Mouse (Mus musculus) hindbrain, embryonic 12.5 days (tissue): ENCODE measurements around the gene Wwox. TPM values are rescaled to one million over a fixed set of nuclear protein-coding genes. Genes with fewer than 3 reads are reported as not detected.
A peak's percentile ranks its signal among the peaks of the same experiment; 100 is the strongest.

Source experiments
- ATAC-seq: fragments of 200-750 bp; cut with Nextera tagmentation; 2 replicates; pipeline ENCODE4 v1.8.0; 2017; ENCODE audit warnings: moderate TSS enrichment; ENCODE audit not compliant: low FRiP score
- H3K27ac ChIP-seq: fragments of 300-500 bp; sonication (generic); 2 replicates; pipeline ENCODE4 v1.5.1; 2016; ENCODE audit warnings: mild to moderate bottlenecking
- H3K27me3 ChIP-seq: fragments of 300-500 bp; sonication (generic); 2 replicates; pipeline ENCODE4 v1.6.1; 2016; ENCODE audit warnings: mild to moderate bottlenecking
- H3K36me3 ChIP-seq: fragments of 300-500 bp; sonication (generic); 2 replicates; pipeline ENCODE4 v1.6.1; 2016; ENCODE audit warnings: mild to moderate bottlenecking
- H3K4me1 ChIP-seq: fragments of 300-500 bp; sonication (generic); 2 replicates; pipeline ENCODE4 v1.6.1; 2016
- H3K4me2 ChIP-seq: fragments of 300-500 bp; sonication (generic); replicated peaks from 2 replicates; pipeline ENCODE4 v1.6.1; 2016; ENCODE audit warnings: mild to moderate bottlenecking
- H3K4me3 ChIP-seq: fragments of 300-500 bp; sonication (generic); 2 replicates; pipeline ENCODE4 v1.5.1; 2016; ENCODE audit warnings: mild to moderate bottlenecking
- H3K9ac ChIP-seq: fragments of 300-500 bp; sonication (generic); 2 replicates; pipeline ENCODE4 v1.6.1; 2016; ENCODE audit warnings: mild to moderate bottlenecking, moderate library complexity
- H3K9me3 ChIP-seq: fragments of 300-500 bp; sonication (generic); replicated peaks from 2 replicates; pipeline ENCODE4 v1.6.1; 2016; ENCODE audit warnings: mild to moderate bottlenecking
- WGBS: fragments of 180-500 bp; shearing (Covaris S2); methylation state at CpG from one replicate; pipeline ENCODE4 v1.1.7; 2016; 5-methylcytosine and 5-hydroxymethylcytosine counted together
- polyA plus RNA-seq: library from polyadenylated mRNA; unstranded; fragments of >200 nt; fragmentation: Nextera tagmentation; extraction: Ambion mirVana; gene quantifications from 2 replicates; pipeline ENCODE4 v1.2.1, GENCODE M21; 2016

The Wwox gene
- polyA plus RNA-seq, 1 experiment from 2014 or later = 13.8 TPM

GRCm38 (mm10) chr8:114591296-114592280 lies 152.1 kb downstream of the Wwox start:
- peaks cover 27% of the 10 kb centered on the region for H3K4me1 ChIP-seq
- ATAC-seq = peak; percentile 45
- no peak overlapping the region for H3K4me3 ChIP-seq
- H3K9ac ChIP-seq = no peak overlapping the region
- peak overlapping the region; percentile 73 for H3K27ac ChIP-seq
- no peaks in the 10 kb centered on the region for H3K36me3 ChIP-seq
- WGBS = 32% methylated on average over 26 of the region's 26 CpGs
- H3K9me3 ChIP-seq = no peaks in the 10 kb centered on the region; the same call in 1 of the 2 replicates
- peak overlapping the region; percentile 12 for H3K4me2 ChIP-seq
- 0 out of 2 replicates have a peak, but pooled peaks cover 6% of the 10 kb centered on the region for H3K27me3 ChIP-seq

GRCm38 (mm10) chr8:114593424-114594157 lies 154.1 kb downstream of the Wwox start:
- peak overlapping the region; percentile 31; the same call in 1 of the 2 replicates for H3K4me2 ChIP-seq
- H3K27ac ChIP-seq = no peak overlapping the region

GRCm38 (mm10) chr8:114594811-114595210 lies 155.4 kb downstream of the Wwox start:
- Histone ChIP-seq H3K9ac (no peak overlapping the region), H3K27ac (no peak overlapping the region), H3K4me2 (no peak overlapping the region), H3K9me3 (no peaks in the 10 kb centered on the region; the same call in 1 of the 2 replicates), H3K4me1 (peaks cover 34% of the 10 kb centered on the region), H3K4me3 (no peak overlapping the region), H3K27me3 (0 out of 2 replicates have a peak, but pooled peaks cover 4% of the 10 kb centered on the region), H3K36me3 (no peaks in the 10 kb centered on the region)
- no peak for ATAC-seq
- 83% methylated on average over 5 of the region's 5 CpGs for WGBS

More at GRCm38 (mm10) chr8:114593424-114594157, 154.1 kb downstream of the Wwox start:
- H3K4me1 ChIP-seq = peaks cover 27% of the 10 kb centered on the region
- no peak overlapping the region for H3K9ac ChIP-seq
- no peaks in the 10 kb centered on the region for H3K36me3 ChIP-seq
- H3K4me3 ChIP-seq = no peak overlapping the region
- ATAC-seq = peak; percentile 56
- WGBS = 31% methylated on average over 19 of the region's 19 CpGs
- H3K27me3 ChIP-seq = 0 out of 2 replicates have a peak, but pooled peaks cover 6% of the 10 kb centered on the region
- H3K9me3 ChIP-seq = no peaks in the 10 kb centered on the region; the same call in 1 of the 2 replicates

- no peak overlapping the region for H3K9ac ChIP-seq
- H3K4me3 ChIP-seq = no peak overlapping the region
- WGBS = 45% methylated on average over 10 of the region's 10 CpGs
- no peak overlapping the region for H3K4me2 ChIP-seq
- H3K27ac ChIP-seq = no peak overlapping the region
- no peaks in the 10 kb centered on the region for H3K36me3 ChIP-seq
- H3K4me1 ChIP-seq = peaks cover 28% of the 10 kb centered on the region
- no peaks in the 10 kb centered on the region; the same call in 1 of the 2 replicates for H3K9me3 ChIP-seq
- ATAC-seq = no peak
- H3K27me3 ChIP-seq = 0 out of 2 replicates have a peak, but pooled peaks cover 4% of the 10 kb centered on the region
Observed at GRCm38 (mm10) chr8:114599555-114599954, 160.1 kb downstream of the Wwox start.

GRCm38 (mm10) chr8:114600196-114600595 lies 160.7 kb downstream of the Wwox start:
- Histone ChIP-seq H3K4me3 (no peak overlapping the region), H3K36me3 (no peaks in the 10 kb centered on the region), H3K4me1 (peaks cover 31% of the 10 kb centered on the region), H3K9ac (no peak overlapping the region), H3K9me3 (no peaks in the 10 kb centered on the region; the same call in 1 of the 2 replicates), H3K4me2 (no peak overlapping the region), H3K27ac (no peak overlapping the region), H3K27me3 (0 out of 2 replicates have a peak, but pooled peaks cover 4% of the 10 kb centered on the region)
- no peak for ATAC-seq
- 42% methylated on average over 11 of the region's 11 CpGs for WGBS

GRCm38 (mm10) chr8:114603046-114603445 lies 163.6 kb downstream of the Wwox start:
- Histone ChIP-seq H3K27me3 (0 out of 2 replicates have a peak, but pooled peaks cover 2% of the 10 kb centered on the region), H3K4me1 (peaks cover 31% of the 10 kb centered on the region), H3K9ac (no peak overlapping the region), H3K4me3 (no peak overlapping the region), H3K4me2 (no peak overlapping the region), H3K27ac (no peak overlapping the region), H3K36me3 (no peaks in the 10 kb centered on the region), H3K9me3 (no peaks in the 10 kb centered on the region)
- no peak for ATAC-seq
- WGBS = 13% methylated on average over 3 of the region's 4 CpGs

- ATAC-seq = no peak
- 24% methylated on average over 6 of the region's 6 CpGs for WGBS
- no peak overlapping the region for H3K27ac ChIP-seq
Observed at GRCm38 (mm10) chr8:114603561-114603960, 164.1 kb downstream of the Wwox start.

GRCm38 (mm10) chr8:114604315-114604714 lies 164.9 kb downstream of the Wwox start:
- no peaks in the 10 kb centered on the region for H3K36me3 ChIP-seq
- H3K9ac ChIP-seq = no peak overlapping the region
- no peak for ATAC-seq
- no peaks in the 10 kb centered on the region for H3K9me3 ChIP-seq
- H3K4me3 ChIP-seq = no peak overlapping the region
- H3K27me3 ChIP-seq = 0 out of 2 replicates have a peak, but pooled peaks cover 2% of the 10 kb centered on the region
- H3K27ac ChIP-seq = no peak overlapping the region
- peaks cover 29% of the 10 kb centered on the region for H3K4me1 ChIP-seq
- 15% methylated on average over 16 of the region's 16 CpGs for WGBS
- peak overlapping the region; percentile 21 for H3K4me2 ChIP-seq

More at GRCm38 (mm10) chr8:114603561-114603960, 164.1 kb downstream of the Wwox start:
- Histone ChIP-seq H3K9ac (no peak overlapping the region), H3K4me2 (no peak overlapping the region), H3K36me3 (no peaks in the 10 kb centered on the region), H3K4me1 (peaks cover 31% of the 10 kb centered on the region), H3K27me3 (0 out of 2 replicates have a peak, but pooled peaks cover 2% of the 10 kb centered on the region), H3K4me3 (no peak overlapping the region), H3K9me3 (no peaks in the 10 kb centered on the region)

GRCm38 (mm10) chr8:114605651-114606050 lies 166.2 kb downstream of the Wwox start:
- no peak for ATAC-seq
- Histone ChIP-seq H3K4me2 (no peak overlapping the region), H3K9me3 (no peaks in the 10 kb centered on the region), H3K36me3 (no peaks in the 10 kb centered on the region), H3K27me3 (0 out of 2 replicates have a peak, but pooled peaks cover 2% of the 10 kb centered on the region), H3K9ac (no peak overlapping the region), H3K4me3 (no peak overlapping the region), H3K27ac (no peak overlapping the region), H3K4me1 (peaks cover 24% of the 10 kb centered on the region)
- WGBS = 81% methylated on average over 2 of the region's 2 CpGs

- Histone ChIP-seq H3K27ac (no peak overlapping the region), H3K4me2 (no peak overlapping the region), H3K9ac (no peak overlapping the region), H3K4me3 (no peak overlapping the region), H3K36me3 (no peaks in the 10 kb centered on the region), H3K4me1 (peaks cover 5% of the 10 kb centered on the region), H3K27me3 (0 out of 2 replicates have a peak, but pooled peaks cover 2% of the 10 kb centered on the region), H3K9me3 (no peaks in the 10 kb centered on the region)
- ATAC-seq = no peak
- WGBS = 91% methylated on average over 5 of the region's 5 CpGs
Observed at GRCm38 (mm10) chr8:114609330-114609729, 169.9 kb downstream of the Wwox start.

GRCm38 (mm10) chr8:114611075-114611474 lies 171.6 kb downstream of the Wwox start:
- no peak overlapping the region for H3K9ac ChIP-seq
- no peaks in the 10 kb centered on the region for H3K4me1 ChIP-seq
- no peaks in the 10 kb centered on the region for H3K27me3 ChIP-seq
- 66% methylated on average over 7 of the region's 7 CpGs for WGBS
- H3K9me3 ChIP-seq = no peaks in the 10 kb centered on the region
- no peak overlapping the region for H3K4me2 ChIP-seq
- no peak for ATAC-seq
- H3K27ac ChIP-seq = no peak overlapping the region
- H3K4me3 ChIP-seq = no peak overlapping the region
- no peaks in the 10 kb centered on the region for H3K36me3 ChIP-seq

GRCm38 (mm10) chr8:114612091-114612490 lies 172.6 kb downstream of the Wwox start:
- Histone ChIP-seq H3K4me1 (no peaks in the 10 kb centered on the region), H3K9me3 (no peaks in the 10 kb centered on the region), H3K27me3 (no peaks in the 10 kb centered on the region), H3K9ac (no peak overlapping the region), H3K36me3 (no peaks in the 10 kb centered on the region), H3K27ac (no peak overlapping the region), H3K4me3 (no peak overlapping the region), H3K4me2 (no peak overlapping the region)
- WGBS = 83% methylated on average over 3 of the region's 3 CpGs
- no peak for ATAC-seq
